Mouse (Mus musculus) heart, adult 2 months (tissue): ENCODE data around the gene Rab14.

Experiments used
- CTCF ChIP-seq: fragments of 200-600 bp; IDR thresholded peaks from 2 replicates; pipeline ENCODE4 v1.8.1; 2022; ENCODE audit warnings: antibody characterized with exemption, mild to moderate bottlenecking, moderate library complexity
- EP300 ChIP-seq: fragments of 200-500 bp; IDR thresholded peaks from 2 replicates; pipeline ENCODE4 v1.6.1; 2011; ENCODE audit warnings: low read depth, low read length, control low read depth; ENCODE audit not compliant: insufficient read depth
- POLR2A ChIP-seq: fragments of 200-500 bp; IDR thresholded peaks from 2 replicates; pipeline ENCODE4 v1.6.1; 2011; ENCODE audit warnings: mild to moderate bottlenecking, low read depth, low read length, control low read depth; ENCODE audit not compliant: insufficient read depth

GRCm38 (mm10) chr2:35131491-35131890, 69.4 kb downstream of the Rab14 start:
- TF ChIP-seq EP300: no peak
- no peak for TF ChIP-seq CTCF
- TF ChIP-seq POLR2A: no peak
